Mouse (Mus musculus) heart, postnatal 14 days (tissue): ENCODE measurements around the gene B4galnt3. TPM values are rescaled to one million over a fixed set of nuclear protein-coding genes. Genes with fewer than 3 reads are reported as not detected.
A peak's percentile ranks its signal among the peaks of the same experiment; 100 is the strongest.
"Not testable (repeated sequence)": the region's sequence is repeated elsewhere in the genome, so short reads cannot be mapped to it uniquely, and the experiment has no call there.

ENCODE experiments used
- DNase-seq, 2 experiments: peaks; one replicate each; pipeline ENCODE4 v3.0.0; 2021 to 2022
- intact Hi-C: fragments of 180-260 bp; cut with DNase I; formaldehyde crosslinking; loops from one replicate; pipeline ENCODE4 v1.15.1; 2025
- long read RNA-seq, 2 experiments: library from polyadenylated mRNA; stranded (forward); transcript quantifications; one replicate each; pipeline ENCODE4 v2.0.0; 2021
- total RNA-seq, 2 experiments: library from RNA; stranded (reverse); gene quantifications; 2 replicates each; pipeline ENCODE4 v1.2.3; 2021

B4galnt3 gene
- total RNA-seq = under 1 TPM; 0.29 to 0.50 TPM
- long read RNA-seq, experiment 1 = 0 reads
- long read RNA-seq, experiment 2 = 0 reads

- intact Hi-C loops = no loop called here
- peak; percentile 30 to 33 for DNase-seq
Observed at GRCm38 (mm10) chr6:120294056-120294784, at the start of gene B4galnt3, which contains the start of gene D330020A13Rik. Gene B4galnt3 (minus strand): TSS chr6:120294559. Gene D330020A13Rik (plus strand): TSS chr6:120294364.

- intact Hi-C loops = no loop called here
- no peak for DNase-seq
Observed at GRCm38 (mm10) chr6:120343992-120344391, 49.6 kb upstream of the B4galnt3 start.

- intact Hi-C loops = no loop called here
- no peak for DNase-seq
Observed at GRCm38 (mm10) chr6:120332351-120332750, 38.0 kb upstream of the B4galnt3 start.

- intact Hi-C loops = loop anchor here (1.0 kb wide), 1 partner anchor 101 kb away; no protein-coding TSS in a partner anchor
- peak; percentile 73 to 78 for DNase-seq
Observed at GRCm38 (mm10) chr6:120324295-120324927, 30.1 kb upstream of the B4galnt3 start.

GRCm38 (mm10) chr6:120320369-120320768 is 26.0 kb upstream of the B4galnt3 start:
- intact Hi-C loops = no loop called here
- DNase-seq = no peak

- intact Hi-C loops = no loop called here
- no peak for DNase-seq
Observed at GRCm38 (mm10) chr6:120319129-120319528, 24.8 kb upstream of the B4galnt3 start.

GRCm38 (mm10) chr6:120318303-120318940 is 24.1 kb upstream of the B4galnt3 start:
- DNase-seq = no peak
- intact Hi-C loops = no loop called here

GRCm38 (mm10) chr6:120312443-120312842 is 18.1 kb upstream of the B4galnt3 start:
- intact Hi-C loops = no loop called here
- no peak for DNase-seq

- intact Hi-C loops = loop anchor here (10.0 kb wide), 1 partner anchor 515 kb away; no protein-coding TSS in a partner anchor
- DNase-seq = no peak
Observed at GRCm38 (mm10) chr6:120309787-120310186, 15.4 kb upstream of the B4galnt3 start.

- intact Hi-C loops = loop anchor here (10.0 kb wide), 1 partner anchor 515 kb away; no protein-coding TSS in a partner anchor
- DNase-seq = peak; percentile 9 to 19
Observed at GRCm38 (mm10) chr6:120309338-120309737, 15.0 kb upstream of the B4galnt3 start.

GRCm38 (mm10) chr6:120306859-120307594 is 12.7 kb upstream of the B4galnt3 start:
- intact Hi-C loops = loop anchor here (10.0 kb wide), 1 partner anchor 512 kb away; no protein-coding TSS in a partner anchor

GRCm38 (mm10) chr6:120302755-120303316 is 8.5 kb upstream of the B4galnt3 start:
- intact Hi-C loops = loop anchor here (10.0 kb wide), 1 partner anchor 508 kb away; no protein-coding TSS in a partner anchor
- DNase-seq = peak in 1 of 2 experiments; percentile 25

More at GRCm38 (mm10) chr6:120306859-120307594, 12.7 kb upstream of the B4galnt3 start:
- peak in 1 of 2 experiments; percentile 11 for DNase-seq

- DNase-seq = peak; percentile 33 to 60
- intact Hi-C loops = loop anchor here (1.0 to 10.0 kb wide), 2 partner anchors 78 to 506 kb away; no protein-coding TSS in a partner anchor
Observed at GRCm38 (mm10) chr6:120301137-120301536, 6.8 kb upstream of the B4galnt3 start.

- DNase-seq, intact Hi-C loops: not testable (repeated sequence)
Observed at GRCm38 (mm10) chr6:120296589-120296988, 2.2 kb upstream of the B4galnt3 start.

- no peak for DNase-seq
- intact Hi-C loops = no loop called here
Observed at GRCm38 (mm10) chr6:120294785-120295133, 400 bp upstream of the B4galnt3 start.

GRCm38 (mm10) chr6:120291396-120292009 is 2.9 kb downstream of the B4galnt3 start:
- no peak for DNase-seq
- intact Hi-C loops = no loop called here

GRCm38 (mm10) chr6:120289430-120289829 is 4.9 kb downstream of the B4galnt3 start:
- no peak for DNase-seq
- intact Hi-C loops = no loop called here

GRCm38 (mm10) chr6:120288541-120288940 is 5.8 kb downstream of the B4galnt3 start:
- intact Hi-C loops = no loop called here
- no peak for DNase-seq

GRCm38 (mm10) chr6:120287279-120287678 is 7.1 kb downstream of the B4galnt3 start:
- intact Hi-C loops = no loop called here
- DNase-seq = no peak
